Mouse (Mus musculus) embryonic fibroblast, embryonic 13.5 days (primary cell): ENCODE results near the gene Pecam1.

Source experiments
- CTCF ChIP-seq: IDR thresholded peaks from 2 replicates; pipeline ENCODE4 v1.5.1; 2011; ENCODE audit warnings: mild to moderate bottlenecking, control low read depth, low read length, moderate library complexity, borderline replicate concordance; ENCODE audit not compliant: insufficient read depth
- POLR2A ChIP-seq: IDR thresholded peaks from 2 replicates; pipeline ENCODE4 v1.6.1; 2011; ENCODE audit warnings: low read depth, mild to moderate bottlenecking, control low read depth, low read length, moderate library complexity

DNA sequence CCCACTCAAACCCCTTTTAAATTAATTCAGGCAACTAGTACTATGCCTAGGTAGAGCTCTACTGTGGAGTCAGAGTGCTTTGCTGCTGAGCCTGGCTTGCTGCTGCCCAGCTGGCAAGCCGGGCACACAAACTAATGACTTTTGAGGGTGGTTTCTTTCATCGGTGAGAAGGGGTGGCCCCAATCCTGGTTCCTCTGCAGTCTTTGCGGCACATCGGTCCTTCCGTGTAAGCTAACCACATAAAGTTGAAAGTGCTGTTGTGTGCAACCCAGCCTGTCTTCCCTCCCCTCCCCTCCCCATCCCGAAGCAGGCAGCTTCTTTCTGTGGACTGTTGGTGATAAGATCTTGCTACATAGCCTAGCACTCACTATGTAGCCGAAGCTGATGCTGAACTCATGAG, 1.7 kb upstream of the Pecam1 start:
- TF ChIP-seq CTCF, result no peak
- no peak for TF ChIP-seq POLR2A
